Mouse (Mus musculus): Measurements from ENCODE around the gene Slc22a23.

- no peak for TF ChIP-seq MAFK (IDR thresholded peaks at IDR 0.05; ENCODE audit: insufficient read depth, low read depth, low read length)
- TF ChIP-seq ZNF384 (IDR thresholded peaks at IDR 0.05; ENCODE audit: low read depth, low read length), result no peak
Observed at GRCm38 (mm10) chr13:34193384-34193783, 151.6 kb downstream of the Slc22a23 start.

All from ES-E14 (cell line).